Comparison of ENCODE assay signal across 8 mouse cellular contexts in genomic region chr10:79874290-79874862, GRCm38 (mm10). TPM values are rescaled to one million over a fixed set of nuclear protein-coding genes. Genes with fewer than 3 reads are reported as not detected.
DNase-seq lines count a peak whose midpoint lies in the region; ATAC-seq and TF ChIP-seq lines count a peak whose summit lies in the region.

Prtn3 (plus strand) TSS chr10:79874476.
Plppr3 (minus strand) TSS chr10:79874634.

- peak within 1 kb of the TSS; percentile 52 for H3K9ac ChIP-seq in heart, postnatal 0 days (replicated peaks; ENCODE audit: low read depth, low read length)
- H3K9ac ChIP-seq in liver, embryonic 13.5 days, result peak within 1 kb of the TSS; percentile 62

- no peak for DNase-seq in cerebellum, adult 11 months
- DNase-seq in testis, postnatal 14 days (ENCODE audit: low spot score), result no peak
- no peak for DNase-seq in heart, postnatal 0 days (ENCODE audit: low spot score)
- DNase-seq in liver, embryonic 13.5 days, result no peak
- peak; percentile 93 for DNase-seq in retina, postnatal 1 day
- DNase-seq in spleen, postnatal 10 days (ENCODE audit: low spot score in 2 of 2), result no peak

- 2% methylated on average over 42 of the region's 57 CpGs for WGBS in heart, postnatal 0 days
- WGBS in liver, embryonic 13.5 days (ENCODE audit: insufficient replicate concordance), result under 1% methylated on average over 34 of the region's 57 CpGs

- no peaks in the 10 kb centered on the region for H3K9me3 ChIP-seq in heart, postnatal 0 days (replicated peaks; ENCODE audit: control insufficient read depth, low read length)
- no peaks in the 10 kb centered on the region for H3K9me3 ChIP-seq in liver, embryonic 13.5 days (replicated peaks)

- no peaks in the 10 kb centered on the region for H3K27me3 ChIP-seq in testis, adult 2 months (ENCODE audit: control insufficient read depth, insufficient read depth, low read length)
- H3K27me3 ChIP-seq in heart, postnatal 0 days (ENCODE audit: control insufficient read depth, insufficient read depth, low read length), result peaks cover 7% of the 10 kb centered on the region; the same call in 1 of the 2 replicates
- peaks cover 35% of the 10 kb centered on the region for H3K27me3 ChIP-seq in liver, embryonic 13.5 days

- peak; percentile 45; the same call in 1 of the 2 replicates for ATAC-seq in cerebellum, adult (ENCODE audit: insufficient number of reproducible peaks, low FRiP score, low TSS enrichment)
- peak; percentile 47 for ATAC-seq in heart, postnatal 0 days (ENCODE audit: insufficient read depth, low read depth)
- no peak; the same call in 1 of the 2 replicates for ATAC-seq in liver, embryonic 13.5 days (ENCODE audit: low read depth)

- no peak within 1 kb of the TSS for H3K27ac ChIP-seq in testis, adult 2 months (ENCODE audit: control insufficient read depth, insufficient read depth, low read depth, low read length)
- no peak within 1 kb of the TSS for H3K27ac ChIP-seq in heart, postnatal 0 days (ENCODE audit: low read depth)
- H3K27ac ChIP-seq in liver, embryonic 13.5 days, result no peak within 1 kb of the TSS

- TF ChIP-seq CTCF in testis, adult 2 months (IDR thresholded peaks at IDR 0.05; ENCODE audit: control insufficient read depth, insufficient read depth, insufficient replicate concordance, low read depth, low read length), result no peak
- TF ChIP-seq CTCF in heart, postnatal 0 days (IDR thresholded peaks at IDR 0.05; ENCODE audit: low read depth), result no peak

- no peak for TF ChIP-seq EP300 in heart, postnatal 0 days (IDR thresholded peaks at IDR 0.05; ENCODE audit: low read depth)

- H3K4me1 ChIP-seq in testis, adult 2 months (ENCODE audit: control insufficient read depth, insufficient read depth, low read length), result peaks cover 8% of the 10 kb centered on the region
- H3K4me1 ChIP-seq in heart, postnatal 0 days (ENCODE audit: control insufficient read depth, insufficient read depth), result no peaks in the 10 kb centered on the region
- peaks cover 35% of the 10 kb centered on the region for H3K4me1 ChIP-seq in liver, embryonic 13.5 days (replicated peaks)

- TF ChIP-seq POLR2A in testis, adult 2 months (IDR thresholded peaks at IDR 0.05; ENCODE audit: control insufficient read depth, low read depth, low read length), result no peak

- H3K36me3 ChIP-seq in testis, adult 2 months (ENCODE audit: control insufficient read depth, insufficient read depth, low read length), result no peaks in the 10 kb centered on the region
- no peaks in the 10 kb centered on the region for H3K36me3 ChIP-seq in heart, postnatal 0 days (replicated peaks; ENCODE audit: control insufficient read depth, insufficient read depth, low read length)
- no peaks in the 10 kb centered on the region for H3K36me3 ChIP-seq in liver, embryonic 13.5 days

- peak within 1 kb of the TSS; percentile 64 for H3K4me3 ChIP-seq in testis, adult 2 months (ENCODE audit: control insufficient read depth, low read depth, low read length)
- peak within 1 kb of the TSS; percentile 59 for H3K4me3 ChIP-seq in heart, postnatal 0 days (ENCODE audit: low read depth, low read length)
- peak within 1 kb of the TSS; percentile 58 for H3K4me3 ChIP-seq in liver, embryonic 13.5 days (replicated peaks)

- peak within 1 kb of the TSS; percentile 93 for H3K4me2 ChIP-seq in heart, postnatal 0 days (ENCODE audit: low read depth, low read length)
- H3K4me2 ChIP-seq in liver, embryonic 13.5 days, result peak within 1 kb of the TSS; percentile 75

RNA-seq across cellular contexts. Expression of gene Prtn3, which starts in this region (rescaled TPM):
- 0.72 and 0.90 TPM in 2 replicates for polyA plus RNA-seq in testis, adult 2 months (2012; rRNA removed)
- total RNA-seq in heart, postnatal 0 days (2014; rRNA removed; ENCODE audit: low replicate concordance), result not detected in 2 replicates
- polyA plus RNA-seq in heart, postnatal 0 days (2015; fragmentation: Nextera tagmentation; extraction: Ambion mirVana), result 0.70 and 0.74 TPM in 2 replicates
- 54.8 and 64.6 TPM in 2 replicates for polyA plus RNA-seq in liver, embryonic 13.5 days (2015; fragmentation: Nextera tagmentation; extraction: Ambion mirVana)

RNA-seq across cellular contexts. Expression of gene Plppr3, which starts in this region (rescaled TPM):
- polyA plus RNA-seq in testis, adult 2 months (2012; rRNA removed), result 1.6 and 2.7 TPM in 2 replicates
- total RNA-seq in heart, postnatal 0 days (2014; rRNA removed; ENCODE audit: low replicate concordance), result 3.2 and 5.9 TPM in 2 replicates
- polyA plus RNA-seq in heart, postnatal 0 days (2015; fragmentation: Nextera tagmentation; extraction: Ambion mirVana), result 2.5 and 3.0 TPM in 2 replicates
- 5.7 and 5.8 TPM in 2 replicates for polyA plus RNA-seq in liver, embryonic 13.5 days (2015; fragmentation: Nextera tagmentation; extraction: Ambion mirVana)

Comparison
In these comparisons a context has a peak if more than half of its experiments do, and no peak if none do; other contexts are left out.
1. RNA of gene Prtn3 (polyA plus RNA-seq): 54.8 to 64.6 TPM in liver, embryonic 13.5 days; 0.72 to 0.90 TPM in testis, adult 2 months and 0.70 to 0.74 TPM in heart, postnatal 0 days; every median in the first group is over 10 times any median in the second.
2. Peak in every context shown above with its lines, with median percentiles within 50 percentile points of each other: H3K4me3 ChIP-seq.